Mouse (Mus musculus): ENCODE data around the gene St6gal1. TPM values are rescaled to one million over a fixed set of nuclear protein-coding genes. Genes with fewer than 3 reads are reported as not detected.

St6gal1 gene
- polyA plus RNA-seq, 2 experiments: 10.5 to 10.6 TPM

GRCm38 (mm10) chr16:23266896-23267295 lies 42.4 kb downstream of the St6gal1 start:
- no peak overlapping the region for H3K4me3 ChIP-seq (ENCODE audit: insufficient read depth in 1 of 2, low read depth in 2 of 2, low read length in 2 of 2)
- no peak for TF ChIP-seq EP300 (IDR thresholded peaks at IDR 0.05; ENCODE audit: low read depth)
- TF ChIP-seq CTCF (IDR thresholded peaks at IDR 0.05; ENCODE audit: low read depth): no peak
- H3K9me3 ChIP-seq (ENCODE audit: control insufficient read depth, low read length): no peaks in the 10 kb centered on the region
- no peaks in the 10 kb centered on the region for H3K36me3 ChIP-seq (replicated peaks; ENCODE audit: control insufficient read depth, insufficient read depth, low read depth)
- ATAC-seq (ENCODE audit: insufficient read depth) (no peak), DNase-seq (ENCODE audit: low read depth in 3 of 3, low spot score in 3 of 3) (no peak)
- no peak overlapping the region for H3K4me2 ChIP-seq (ENCODE audit: low read depth)
- H3K27ac ChIP-seq: no peak overlapping the region
- H3K27me3 ChIP-seq (ENCODE audit: control insufficient read depth, insufficient read depth, low read length): no peaks in the 10 kb centered on the region
- H3K9ac ChIP-seq (replicated peaks): no peak overlapping the region
- WGBS (ENCODE audit: insufficient replicate concordance): 49% methylated on average over 4 of the region's 4 CpGs
- H3K4me1 ChIP-seq (replicated peaks; ENCODE audit: control insufficient read depth in 2 of 2, insufficient read depth in 2 of 2, low read length in 1 of 2): peaks cover 0 to 11% of the 10 kb centered on the region in 2 experiments; a peak in 1 of 4 replicates

GRCm38 (mm10) chr16:23268231-23268630 lies 43.7 kb downstream of the St6gal1 start:
- Histone ChIP-seq H3K27me3 (ENCODE audit: control insufficient read depth, insufficient read depth, low read length) (no peaks in the 10 kb centered on the region), H3K9me3 (ENCODE audit: control insufficient read depth, low read length) (no peaks in the 10 kb centered on the region), H3K9ac (replicated peaks) (no peak overlapping the region), H3K36me3 (replicated peaks; ENCODE audit: control insufficient read depth, insufficient read depth, low read depth) (no peaks in the 10 kb centered on the region), H3K4me3 (ENCODE audit: insufficient read depth in 1 of 2, low read depth in 2 of 2, low read length in 2 of 2) (no peak overlapping the region), H3K4me2 (ENCODE audit: low read depth) (no peak overlapping the region), H3K27ac (no peak overlapping the region), H3K4me1 (replicated peaks; ENCODE audit: control insufficient read depth in 2 of 2, insufficient read depth in 2 of 2, low read length in 1 of 2) (peaks cover 3 to 19% of the 10 kb centered on the region in 2 experiments; a peak in 1 of 4 replicates)
- 64% methylated on average over 7 of the region's 7 CpGs for WGBS (ENCODE audit: insufficient replicate concordance)
- ATAC-seq (ENCODE audit: insufficient read depth) (no peak), DNase-seq (ENCODE audit: low read depth in 3 of 3, low spot score in 3 of 3) (no peak)
- TF ChIP-seq EP300 (IDR thresholded peaks at IDR 0.05; ENCODE audit: low read depth): no peak
- no peak for TF ChIP-seq CTCF (IDR thresholded peaks at IDR 0.05; ENCODE audit: low read depth)

GRCm38 (mm10) chr16:23269056-23269983 lies 44.8 kb downstream of the St6gal1 start:
- Histone ChIP-seq H3K27ac (no peak overlapping the region), H3K27me3 (ENCODE audit: control insufficient read depth, insufficient read depth, low read length) (no peaks in the 10 kb centered on the region), H3K9ac (replicated peaks) (no peak overlapping the region), H3K36me3 (replicated peaks; ENCODE audit: control insufficient read depth, insufficient read depth, low read depth) (no peaks in the 10 kb centered on the region), H3K4me3 (ENCODE audit: insufficient read depth in 1 of 2, low read depth in 2 of 2, low read length in 2 of 2) (no peak overlapping the region), H3K4me2 (ENCODE audit: low read depth) (no peak overlapping the region), H3K9me3 (ENCODE audit: control insufficient read depth, low read length) (no peaks in the 10 kb centered on the region), H3K4me1 (replicated peaks; ENCODE audit: control insufficient read depth in 2 of 2, insufficient read depth in 2 of 2, low read length in 1 of 2) (peaks cover 3 to 20% of the 10 kb centered on the region in 2 experiments; a peak in 1 of 4 replicates)
- ATAC-seq (ENCODE audit: insufficient read depth) (no peak), DNase-seq (ENCODE audit: low read depth in 3 of 3, low spot score in 3 of 3) (no peak)
- 34% methylated on average over 17 of the region's 17 CpGs for WGBS (ENCODE audit: insufficient replicate concordance)
- TF ChIP-seq CTCF (IDR thresholded peaks at IDR 0.05; ENCODE audit: low read depth) (no peak), EP300 (IDR thresholded peaks at IDR 0.05; ENCODE audit: low read depth) (no peak)

GRCm38 (mm10) chr16:23269984-23270912 lies 45.7 kb downstream of the St6gal1 start:
- Histone ChIP-seq H3K36me3 (replicated peaks; ENCODE audit: control insufficient read depth, insufficient read depth, low read depth) (no peaks in the 10 kb centered on the region), H3K9ac (replicated peaks) (no peak overlapping the region), H3K4me3 (ENCODE audit: insufficient read depth in 1 of 2, low read depth in 2 of 2, low read length in 2 of 2) (no peak overlapping the region), H3K4me1 (replicated peaks; ENCODE audit: control insufficient read depth in 2 of 2, insufficient read depth in 2 of 2, low read length in 1 of 2) (peaks cover 3 to 20% of the 10 kb centered on the region in 2 experiments; a peak in 1 of 4 replicates), H3K27ac (no peak overlapping the region), H3K9me3 (ENCODE audit: control insufficient read depth, low read length) (no peaks in the 10 kb centered on the region), H3K27me3 (ENCODE audit: control insufficient read depth, insufficient read depth, low read length) (no peaks in the 10 kb centered on the region), H3K4me2 (ENCODE audit: low read depth) (no peak overlapping the region)
- DNase-seq (ENCODE audit: low read depth in 3 of 3, low spot score in 3 of 3) (no peak), ATAC-seq (ENCODE audit: insufficient read depth) (no peak)
- TF ChIP-seq EP300 (IDR thresholded peaks at IDR 0.05; ENCODE audit: low read depth) (no peak), CTCF (IDR thresholded peaks at IDR 0.05; ENCODE audit: low read depth) (no peak)
- WGBS (ENCODE audit: insufficient replicate concordance): 37% methylated on average over 10 of the region's 10 CpGs
